Mouse (Mus musculus) intestine, postnatal 0 days (tissue): ENCODE results near the gene Tmub2. TPM values are rescaled to one million over a fixed set of nuclear protein-coding genes. Genes with fewer than 3 reads are reported as not detected.

Experiments
- ATAC-seq: fragments of 200-750 bp; cut with Nextera tagmentation; 2 replicates; pipeline ENCODE4 v1.8.0; 2017; ENCODE audit warnings: mild to moderate bottlenecking, moderate TSS enrichment, moderate library complexity
- H3K27ac ChIP-seq: fragments of 300-500 bp; sonication (generic); 2 replicates; pipeline ENCODE4 v1.5.1; 2014; ENCODE audit warnings: mild to moderate bottlenecking, low read depth, low read length, moderate library complexity
- H3K27me3 ChIP-seq: fragments of 300-500 bp; sonication (generic); replicated peaks from 2 replicates; pipeline ENCODE4 v1.6.1; 2014; ENCODE audit warnings: low read length, mixed read lengths; ENCODE audit not compliant: control insufficient read depth, insufficient read depth
- H3K36me3 ChIP-seq: fragments of 300-500 bp; sonication (generic); 2 replicates; pipeline ENCODE4 v1.6.1; 2014; ENCODE audit warnings: mild to moderate bottlenecking, moderate library complexity; ENCODE audit not compliant: control insufficient read depth, insufficient read depth
- H3K4me1 ChIP-seq: fragments of 300-500 bp; sonication (generic); replicated peaks from 2 replicates; pipeline ENCODE4 v1.6.1; 2014; ENCODE audit warnings: antibody characterized with exemption, low read length, mixed read lengths; ENCODE audit not compliant: control insufficient read depth, insufficient read depth
- H3K4me2 ChIP-seq: fragments of 300-500 bp; sonication (generic); replicated peaks from 2 replicates; pipeline ENCODE4 v1.6.1; 2014; ENCODE audit warnings: low read depth, mild to moderate bottlenecking, moderate library complexity
- H3K4me3 ChIP-seq: fragments of 300-500 bp; sonication (generic); 2 replicates; pipeline ENCODE4 v1.5.1; 2014; ENCODE audit warnings: low read depth, low read length
- H3K9ac ChIP-seq: fragments of 300-500 bp; sonication (generic); 2 replicates; pipeline ENCODE4 v1.6.1; 2014; ENCODE audit warnings: mild to moderate bottlenecking, low read depth, low read length
- H3K9me3 ChIP-seq: fragments of 300-500 bp; sonication (generic); 2 replicates; pipeline ENCODE4 v1.6.1; 2016; ENCODE audit warnings: mixed run types; ENCODE audit not compliant: control insufficient read depth
- CTCF ChIP-seq: sonication (generic); IDR thresholded peaks from 2 replicates; pipeline ENCODE4 v1.5.1; 2016; ENCODE audit warnings: low read depth, mild to moderate bottlenecking, control low read depth, antibody characterized with exemption, moderate library complexity
- WGBS: fragments of 180-500 bp; shearing (Covaris S2); extraction: QIAGEN DNeasy Blood & Tissue Kit; methylation state at CpG from one replicate; pipeline ENCODE4 v1.1.7; 2014; 5-methylcytosine and 5-hydroxymethylcytosine counted together
- polyA plus RNA-seq: library from polyadenylated mRNA; unstranded; fragments of >200 nt; fragmentation: Nextera tagmentation; extraction: Ambion mirVana; gene quantifications from 2 replicates; pipeline ENCODE4 v1.2.1, GENCODE M21; 2015

Tmub2 gene
- polyA plus RNA-seq, 1 experiment from 2014 or later: 43.3 TPM

DNA sequence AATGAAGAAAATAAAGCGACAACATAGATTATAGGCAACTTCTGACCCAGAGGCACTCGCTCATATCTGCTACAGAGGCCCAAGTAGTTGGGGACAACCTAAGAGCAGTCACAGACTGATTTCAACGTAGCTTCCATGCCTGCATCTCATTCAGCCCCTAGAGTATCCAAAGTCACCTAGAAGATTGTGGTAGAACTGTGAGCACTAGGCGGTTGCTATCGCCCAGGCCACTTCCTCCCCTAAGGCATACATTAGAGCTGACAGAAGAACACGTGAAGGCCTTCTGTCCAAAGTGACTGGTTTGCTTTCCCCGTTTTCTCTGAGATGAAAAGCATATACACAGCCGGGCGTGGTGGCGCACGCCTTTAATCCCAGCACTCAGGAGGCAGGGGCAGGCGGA lies 29.6 kb downstream of the Tmub2 start:
- WGBS: 73% methylated on average over 12 of the region's 12 CpGs
- no peak for TF ChIP-seq CTCF
- Histone ChIP-seq H3K9me3 (no peaks in the 10 kb centered on the region), H3K4me2 (no peak overlapping the region), H3K9ac (no peak overlapping the region), H3K36me3 (peaks cover 40% of the 10 kb centered on the region), H3K4me1 (no peaks in the 10 kb centered on the region; the same call in 1 of the 2 replicates), H3K27ac (no peak overlapping the region), H3K4me3 (no peak overlapping the region), H3K27me3 (no peaks in the 10 kb centered on the region)
- ATAC-seq: no peak

DNA sequence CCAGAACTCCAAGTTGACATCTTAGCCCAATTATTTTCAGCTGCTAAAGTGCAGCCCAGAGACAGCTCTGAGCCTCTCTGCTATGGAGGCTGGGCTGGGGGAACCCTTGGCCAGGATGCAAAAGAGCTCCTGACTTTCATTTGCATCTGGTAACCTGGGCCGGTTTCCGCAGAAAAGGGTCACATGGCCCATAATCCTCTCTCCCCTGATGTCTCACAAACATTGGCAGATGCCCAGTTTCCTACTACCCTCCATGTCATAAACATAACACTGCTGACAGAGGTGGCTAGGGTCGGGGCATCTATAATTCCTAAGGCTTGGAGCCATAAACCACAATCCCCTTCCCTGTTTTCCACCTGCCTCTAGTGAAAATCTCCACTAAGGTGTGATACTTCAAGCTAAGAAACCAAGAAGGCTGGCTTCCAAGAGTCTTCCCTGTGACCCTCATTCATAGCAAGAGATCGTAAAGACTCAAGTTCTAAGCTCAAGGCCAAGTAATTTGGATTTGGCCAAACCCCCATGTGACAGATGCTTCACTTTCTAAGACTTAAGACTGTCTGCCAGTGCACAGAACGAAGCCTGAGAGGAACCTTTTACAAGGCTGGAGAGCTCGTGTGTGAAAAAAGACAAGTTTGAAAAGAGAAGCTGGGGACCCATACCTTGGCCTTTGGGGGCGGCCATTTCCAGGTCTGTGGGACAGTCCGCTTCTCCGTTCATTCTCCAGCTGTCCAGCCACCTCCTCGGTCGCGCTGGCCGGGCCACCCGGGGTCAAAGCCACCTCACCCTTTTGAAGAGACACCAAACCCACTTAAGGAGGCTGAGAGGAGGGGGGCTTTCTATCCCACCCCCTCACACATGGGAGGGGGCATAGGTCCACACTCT lies 31.2 kb downstream of the Tmub2 start:
- peak overlapping the region; percentile 97 for H3K4me3 ChIP-seq
- peak overlapping the region; percentile 99 for H3K27ac ChIP-seq
- no peaks in the 10 kb centered on the region; the same call in 1 of the 2 replicates for H3K4me1 ChIP-seq
- no peaks in the 10 kb centered on the region for H3K27me3 ChIP-seq
- H3K4me2 ChIP-seq: peak overlapping the region; percentile 89
- 10% methylated on average over 14 of the region's 14 CpGs for WGBS
- ATAC-seq: no peak
- H3K9me3 ChIP-seq: no peaks in the 10 kb centered on the region
- TF ChIP-seq CTCF: no peak
- peak overlapping the region; percentile 98 for H3K9ac ChIP-seq
- H3K36me3 ChIP-seq: peaks cover 36% of the 10 kb centered on the region

DNA sequence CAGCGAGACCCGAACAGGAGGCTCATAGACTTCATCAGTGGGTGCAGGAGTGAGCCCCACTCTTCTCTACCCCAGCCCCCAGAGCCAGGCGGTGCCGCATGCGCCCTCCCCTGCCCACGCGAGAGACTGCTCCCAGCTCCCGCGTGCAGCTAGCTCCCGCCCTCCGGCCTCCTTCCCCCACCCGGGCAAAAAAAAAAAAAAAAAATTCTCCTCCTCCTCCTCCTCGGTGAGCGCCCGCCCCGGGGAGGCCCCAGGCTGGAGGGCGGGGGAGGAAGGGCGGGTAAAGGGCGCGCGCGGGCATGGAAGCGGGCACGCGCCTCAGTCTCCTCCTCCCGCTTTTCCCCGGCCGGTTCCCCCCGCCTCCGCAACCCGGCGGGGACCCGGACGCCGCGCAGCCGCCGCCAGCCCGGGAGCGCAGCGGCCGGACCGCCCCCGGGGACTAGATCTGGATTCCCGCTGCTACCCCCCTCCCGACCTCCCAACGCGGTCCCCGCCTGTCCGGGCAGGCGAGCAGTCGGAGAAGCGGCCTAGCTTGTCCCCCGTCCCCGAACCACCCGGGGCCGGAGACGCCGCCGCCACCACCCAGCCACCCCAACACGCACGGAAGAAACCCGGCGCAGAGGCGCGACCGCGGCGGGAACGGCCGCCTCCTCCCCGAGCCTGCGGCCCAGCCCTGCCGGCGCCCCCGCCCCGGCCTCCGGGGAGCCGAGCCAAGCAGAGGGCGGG lies 32.0 kb downstream of the Tmub2 start:
- under 1% methylated on average over 56 of the region's 80 CpGs for WGBS
- peak; percentile 38 for TF ChIP-seq CTCF

DNA sequence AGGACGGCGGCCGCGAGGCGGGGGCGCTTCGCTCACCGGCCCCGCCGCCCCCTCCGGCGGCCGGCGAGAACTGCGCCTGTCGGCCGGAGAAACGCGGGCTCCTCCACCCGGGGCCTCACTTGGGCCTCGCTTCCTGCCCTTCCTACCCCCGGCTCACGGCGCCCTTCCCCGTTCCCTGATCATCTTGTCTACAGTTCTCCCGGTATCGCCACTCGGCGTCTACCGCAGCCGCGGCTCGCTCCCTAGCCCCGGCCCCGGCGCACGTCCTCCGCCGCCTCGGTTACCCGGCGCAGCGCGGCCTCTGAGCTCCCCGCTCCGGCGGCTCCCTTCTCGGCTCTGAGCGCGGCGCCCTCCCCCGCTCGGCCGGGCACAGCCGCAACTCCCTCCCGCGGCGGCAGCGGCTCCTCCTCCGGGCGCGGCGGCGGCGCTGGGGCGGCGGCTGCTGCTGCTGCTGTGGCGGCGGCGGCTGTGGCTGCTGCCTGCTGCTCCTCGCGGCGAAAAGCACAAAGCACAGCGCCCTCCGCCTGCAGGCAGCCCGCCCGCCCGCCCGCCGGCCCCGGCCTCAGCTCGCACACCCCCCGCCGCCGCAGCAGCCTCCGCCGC lies 32.7 kb downstream of the Tmub2 start:
- peak; percentile 34; the same call in 1 of the 2 replicates for TF ChIP-seq CTCF
- H3K27me3 ChIP-seq: no peaks in the 10 kb centered on the region
- H3K27ac ChIP-seq: peak overlapping the region; percentile 99
- peak overlapping the region; percentile 97 for H3K4me3 ChIP-seq
- ATAC-seq: peak; percentile 61
- peak overlapping the region; percentile 89 for H3K4me2 ChIP-seq
- H3K4me1 ChIP-seq: no peaks in the 10 kb centered on the region
- peak overlapping the region; percentile 98 for H3K9ac ChIP-seq
- H3K9me3 ChIP-seq: no peaks in the 10 kb centered on the region
- peaks cover 23% of the 10 kb centered on the region for H3K36me3 ChIP-seq
- WGBS: 2% methylated on average over 67 of the region's 87 CpGs

More for the DNA sequence above, 32.0 kb downstream of the Tmub2 start:
- no peaks in the 10 kb centered on the region for H3K9me3 ChIP-seq
- no peaks in the 10 kb centered on the region for H3K27me3 ChIP-seq
- peaks cover 29% of the 10 kb centered on the region for H3K36me3 ChIP-seq
- H3K4me1 ChIP-seq: no peaks in the 10 kb centered on the region
- H3K9ac ChIP-seq: peak overlapping the region; percentile 98
- H3K4me2 ChIP-seq: peak overlapping the region; percentile 89
- peak overlapping the region; percentile 97 for H3K4me3 ChIP-seq
- peak overlapping the region; percentile 99 for H3K27ac ChIP-seq
- ATAC-seq: peak; percentile 66

DNA sequence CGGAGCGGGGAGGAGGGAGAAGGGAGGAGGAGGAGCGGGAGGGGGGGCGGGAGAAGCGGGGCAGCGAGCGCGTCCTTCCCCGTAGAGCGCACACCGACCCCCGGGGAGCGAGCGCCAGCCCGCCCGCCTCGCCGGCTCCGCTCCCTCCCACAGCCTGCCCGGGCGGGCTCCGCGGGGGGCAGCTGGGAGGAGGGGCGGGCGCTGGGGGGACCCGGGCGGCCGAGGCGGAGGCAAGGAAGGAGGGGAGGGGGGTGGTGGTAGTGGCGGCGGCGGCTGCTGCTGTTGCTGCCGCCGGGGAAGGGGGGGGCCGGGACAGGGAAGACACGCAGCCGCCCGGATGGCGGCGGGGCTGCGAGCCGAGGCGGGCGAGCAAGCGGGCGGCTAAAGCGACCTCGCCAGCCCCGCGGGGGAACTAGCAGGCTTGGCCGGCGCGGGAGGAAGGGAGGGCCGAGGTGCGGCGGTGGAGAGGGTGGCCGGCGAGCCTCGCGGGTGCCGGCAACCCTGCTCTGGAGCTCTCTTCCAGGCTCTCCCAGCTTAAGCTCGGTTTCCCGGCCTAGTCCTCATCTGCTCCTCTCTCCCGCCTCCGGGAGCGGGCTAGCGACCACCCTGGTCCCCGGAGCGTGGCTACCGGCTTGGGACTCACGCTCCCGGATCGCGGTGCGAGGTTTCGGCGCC lies 33.3 kb downstream of the Tmub2 start:
- H3K4me1 ChIP-seq: no peaks in the 10 kb centered on the region
- no peak for TF ChIP-seq CTCF
- H3K9me3 ChIP-seq: no peaks in the 10 kb centered on the region
- H3K27ac ChIP-seq: peak overlapping the region; percentile 99
- peak overlapping the region; percentile 89 for H3K4me2 ChIP-seq
- H3K9ac ChIP-seq: peak overlapping the region; percentile 98
- no peaks in the 10 kb centered on the region; the same call in 1 of the 2 replicates for H3K27me3 ChIP-seq
- H3K4me3 ChIP-seq: peak overlapping the region; percentile 97
- H3K36me3 ChIP-seq: peaks cover 16% of the 10 kb centered on the region
- ATAC-seq: peak; percentile 39
- WGBS: 0% methylated on average over 31 of the region's 77 CpGs
